8 mouse cellular contexts compared by ENCODE assay signal in genomic region chr5:93101371-93101791, GRCm38 (mm10). TPM values are rescaled to one million over a fixed set of nuclear protein-coding genes. Genes with fewer than 3 reads are reported as not detected.
DNase-seq lines count a peak whose midpoint lies in the region; ATAC-seq and TF ChIP-seq lines count a peak whose summit lies in the region.

No protein-coding gene starts in this region.

- ATAC-seq in heart, embryonic 11.5 days (replicated peaks; ENCODE audit: insufficient number of reproducible peaks, low FRiP score, low TSS enrichment): no peak
- ATAC-seq in embryonic facial prominence, embryonic 13.5 days (ENCODE audit: insufficient number of reproducible peaks, insufficient read depth, low FRiP score, low TSS enrichment, low read depth): no peak
- ATAC-seq in intestine, postnatal 0 days: no peak

- TF ChIP-seq CTCF in intestine, postnatal 0 days (IDR thresholded peaks at IDR 0.05; ENCODE audit: low read depth): no peak

- no peak overlapping the region for H3K9ac ChIP-seq in heart, embryonic 11.5 days (ENCODE audit: low read depth, low read length)
- no peak overlapping the region for H3K9ac ChIP-seq in embryonic facial prominence, embryonic 13.5 days
- H3K9ac ChIP-seq in intestine, postnatal 0 days (ENCODE audit: low read depth, low read length): no peak overlapping the region

- no peaks in the 10 kb centered on the region for H3K27me3 ChIP-seq in heart, embryonic 11.5 days (ENCODE audit: control insufficient read depth, insufficient read depth, low read length)
- no peaks in the 10 kb centered on the region for H3K27me3 ChIP-seq in embryonic facial prominence, embryonic 13.5 days
- H3K27me3 ChIP-seq in intestine, postnatal 0 days (replicated peaks; ENCODE audit: control insufficient read depth, insufficient read depth, low read length): no peaks in the 10 kb centered on the region

- no peaks in the 10 kb centered on the region for H3K9me3 ChIP-seq in heart, embryonic 11.5 days (replicated peaks; ENCODE audit: control insufficient read depth, low read length)
- no peaks in the 10 kb centered on the region for H3K9me3 ChIP-seq in embryonic facial prominence, embryonic 13.5 days
- no peaks in the 10 kb centered on the region for H3K9me3 ChIP-seq in intestine, postnatal 0 days (ENCODE audit: control insufficient read depth)

- H3K4me3 ChIP-seq in heart, embryonic 11.5 days (ENCODE audit: low read depth, low read length): no peak overlapping the region
- no peak overlapping the region for H3K4me3 ChIP-seq in embryonic facial prominence, embryonic 13.5 days
- H3K4me3 ChIP-seq in intestine, postnatal 0 days (ENCODE audit: low read depth, low read length): no peak overlapping the region

- H3K4me1 ChIP-seq in heart, embryonic 11.5 days (ENCODE audit: control insufficient read depth, insufficient read depth, low read length): peaks cover 20% of the 10 kb centered on the region
- peaks cover 58% of the 10 kb centered on the region for H3K4me1 ChIP-seq in embryonic facial prominence, embryonic 13.5 days
- 0 out of 2 replicates have a peak, but pooled peaks cover 7% of the 10 kb centered on the region for H3K4me1 ChIP-seq in intestine, postnatal 0 days (replicated peaks; ENCODE audit: control insufficient read depth, insufficient read depth, low read length)

- peak; percentile 98 for DNase-seq in heart, adult 11 months
- peak; percentile 32 for DNase-seq in lung, postnatal 14 days
- no peak for DNase-seq in urinary bladder, postnatal 25 days (ENCODE audit: low spot score)
- DNase-seq in cerebellum, postnatal 14 days: no peak
- no peak for DNase-seq in spleen, adult 12 weeks (ENCODE audit: low spot score)

- no peak overlapping the region for H3K27ac ChIP-seq in heart, embryonic 11.5 days (ENCODE audit: low read depth, low read length)
- peak overlapping the region; percentile 16; the same call in 1 of the 2 replicates for H3K27ac ChIP-seq in embryonic facial prominence, embryonic 13.5 days
- H3K27ac ChIP-seq in intestine, postnatal 0 days (ENCODE audit: low read depth, low read length): no peak overlapping the region

- H3K4me2 ChIP-seq in heart, embryonic 11.5 days: no peak overlapping the region
- H3K4me2 ChIP-seq in embryonic facial prominence, embryonic 13.5 days: no peak overlapping the region
- 0 out of 2 replicates have a peak overlapping the region, but pooled peaks have one; percentile 6 for H3K4me2 ChIP-seq in intestine, postnatal 0 days (replicated peaks; ENCODE audit: low read depth)

- 59% methylated on average over 8 of the region's 8 CpGs for WGBS in heart, embryonic 11.5 days (ENCODE audit: insufficient replicate concordance)
- 32% methylated on average over 8 of the region's 8 CpGs for WGBS in embryonic facial prominence, embryonic 13.5 days
- WGBS in intestine, postnatal 0 days: 45% methylated on average over 8 of the region's 8 CpGs

- no peaks in the 10 kb centered on the region for H3K36me3 ChIP-seq in heart, embryonic 11.5 days (ENCODE audit: control insufficient read depth, insufficient read depth, low read length)
- 0 out of 2 replicates have a peak, but pooled peaks cover 6% of the 10 kb centered on the region for H3K36me3 ChIP-seq in embryonic facial prominence, embryonic 13.5 days
- H3K36me3 ChIP-seq in intestine, postnatal 0 days (ENCODE audit: control insufficient read depth, insufficient read depth): 0 out of 2 replicates have a peak, but pooled peaks cover 4% of the 10 kb centered on the region

RNA-seq across cellular contexts. Expression of gene Sept11, which starts 8.1 kb away (rescaled TPM):
- 96.6 and 97.3 TPM in 2 replicates for polyA plus RNA-seq in heart, embryonic 11.5 days (2014; fragmentation: Nextera tagmentation; extraction: Ambion mirVana)
- 220 and 238 TPM in 2 replicates for polyA plus RNA-seq in embryonic facial prominence, embryonic 13.5 days (2015; fragmentation: Nextera tagmentation; extraction: Ambion mirVana)
- polyA plus RNA-seq in intestine, postnatal 0 days (2015; fragmentation: Nextera tagmentation; extraction: Ambion mirVana): 39.2 and 40.9 TPM in 2 replicates

RNA-seq across cellular contexts. Expression of gene Sowahb, which starts 56.6 kb away (rescaled TPM):
- polyA plus RNA-seq in heart, embryonic 11.5 days (2014; fragmentation: Nextera tagmentation; extraction: Ambion mirVana): 0.13 and 0.15 TPM in 2 replicates
- 0.59 and 1.3 TPM in 2 replicates for polyA plus RNA-seq in embryonic facial prominence, embryonic 13.5 days (2015; fragmentation: Nextera tagmentation; extraction: Ambion mirVana)
- 16.1 and 18.0 TPM in 2 replicates for polyA plus RNA-seq in intestine, postnatal 0 days (2015; fragmentation: Nextera tagmentation; extraction: Ambion mirVana)

Comparison
In these comparisons a context has a peak if more than half of its experiments do, and no peak if none do; other contexts are left out.
1. DNase-seq: peak in heart, adult 11 months (single experiment) and lung, postnatal 14 days (single experiment); none in urinary bladder, postnatal 25 days (single experiment), cerebellum, postnatal 14 days (0 of 2) and spleen, adult 12 weeks (single experiment).